Mouse (Mus musculus) midbrain, embryonic 10.5 days (tissue): Measurements from ENCODE around the gene Grap. TPM values are rescaled to one million over a fixed set of nuclear protein-coding genes. Genes with fewer than 3 reads are reported as not detected.

ENCODE experiments used
- DNase-seq: peaks from one replicate; pipeline ENCODE4 v3.0.0-alpha.2; 2017; ENCODE audit warnings: low spot score
- H3K27ac ChIP-seq: fragments of 300-500 bp; sonication (generic); replicated peaks from 2 replicates; pipeline ENCODE4 v1.5.1; 2016; ENCODE audit warnings: mild to moderate bottlenecking
- H3K27me3 ChIP-seq: fragments of 300-500 bp; sonication (generic); 2 replicates; pipeline ENCODE4 v1.6.1; 2016; ENCODE audit warnings: low read depth, mild to moderate bottlenecking; ENCODE audit not compliant: poor library complexity, severe bottlenecking
- H3K36me3 ChIP-seq: fragments of 300-500 bp; sonication (generic); 2 replicates; pipeline ENCODE4 v1.6.1; 2016; ENCODE audit warnings: mild to moderate bottlenecking, moderate library complexity
- H3K4me1 ChIP-seq: fragments of 300-500 bp; sonication (generic); 2 replicates; pipeline ENCODE4 v1.6.1; 2016
- H3K4me3 ChIP-seq: fragments of 300-500 bp; sonication (generic); 2 replicates; pipeline ENCODE4 v1.5.1; 2016; ENCODE audit warnings: mild to moderate bottlenecking, moderate library complexity
- H3K9me3 ChIP-seq: fragments of 300-500 bp; sonication (generic); replicated peaks from 2 replicates; pipeline ENCODE4 v1.6.1; 2016; ENCODE audit warnings: mild to moderate bottlenecking
- WGBS: fragments of 180-500 bp; shearing (Covaris S2); methylation state at CpG from one replicate; pipeline ENCODE4 v1.1.7; 2016; 5-methylcytosine and 5-hydroxymethylcytosine counted together
- polyA plus RNA-seq: library from polyadenylated mRNA; unstranded; fragments of >200 nt; fragmentation: Nextera tagmentation; extraction: Ambion mirVana; gene quantifications from 2 replicates; pipeline ENCODE4 v1.2.1, GENCODE M21; 2016

Grap gene
- polyA plus RNA-seq, 1 experiment from 2014 or later = 8.2 TPM

DNA sequence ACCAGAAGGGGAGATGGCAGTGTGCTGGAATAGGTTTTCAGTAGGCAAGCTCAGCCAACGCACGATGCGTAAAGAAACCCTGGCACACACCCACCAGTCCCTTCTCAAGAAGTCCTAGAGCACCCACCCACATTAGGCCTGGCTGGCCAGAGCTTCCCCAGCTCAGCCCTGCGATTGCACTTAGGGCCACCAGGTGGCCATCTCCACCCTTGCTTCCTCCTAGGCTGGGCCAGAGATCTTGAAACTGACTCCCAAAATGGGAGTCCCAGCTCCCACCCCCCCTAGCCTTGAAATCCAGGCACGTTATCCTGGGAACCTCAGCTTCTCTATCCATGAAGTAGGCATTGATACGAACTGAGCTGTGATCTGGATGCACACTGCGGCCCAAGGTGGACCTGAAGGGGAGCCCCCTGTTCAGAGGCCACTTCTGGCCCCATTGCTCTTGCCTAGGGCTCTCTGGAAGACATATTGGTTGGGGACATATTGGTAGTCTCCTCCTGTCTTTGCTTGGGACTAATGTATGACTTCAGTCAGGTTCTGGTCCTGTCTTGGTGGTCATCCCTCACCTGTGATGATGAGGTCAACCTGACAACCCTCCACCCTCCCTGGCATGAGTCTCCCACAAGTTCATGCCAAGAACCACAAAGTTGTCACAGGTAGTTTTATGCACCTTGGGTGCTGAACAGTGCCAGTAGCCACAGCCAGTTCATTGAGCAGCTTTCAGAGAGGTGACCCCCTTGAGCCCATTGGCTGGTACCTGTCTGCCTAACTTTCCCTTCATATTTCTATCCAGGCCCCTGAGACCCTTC, 13.1 kb downstream of the Grap start:
- 49% methylated on average over 7 of the region's 7 CpGs for WGBS
- DNase-seq = no peak
- Histone ChIP-seq H3K36me3 (no peaks in the 10 kb centered on the region), H3K4me1 (no peaks in the 10 kb centered on the region), H3K9me3 (no peaks in the 10 kb centered on the region), H3K27me3 (no peaks in the 10 kb centered on the region), H3K27ac (no peak overlapping the region), H3K4me3 (no peak overlapping the region)

DNA sequence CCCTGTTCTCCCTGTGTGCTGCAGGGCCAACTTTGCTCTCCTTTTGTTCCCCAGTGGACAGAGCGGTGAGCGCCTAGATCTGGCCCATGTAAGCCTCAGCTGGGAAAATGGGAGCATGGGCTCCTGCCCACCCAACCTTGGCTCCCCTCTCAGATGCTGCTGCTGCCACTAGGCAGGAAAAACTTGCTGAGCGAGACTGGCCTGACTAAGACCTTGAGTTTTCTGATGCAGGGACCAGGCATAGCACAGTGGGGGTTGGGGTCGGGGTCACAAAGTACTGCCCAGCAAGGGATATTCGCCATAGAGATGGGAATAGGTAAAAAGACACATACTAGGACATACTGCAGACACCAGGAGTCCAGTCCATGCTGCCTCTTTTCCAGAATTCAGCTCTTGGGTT, 14.2 kb downstream of the Grap start:
- H3K36me3 ChIP-seq = no peaks in the 10 kb centered on the region
- no peaks in the 10 kb centered on the region for H3K9me3 ChIP-seq
- no peak for DNase-seq
- 87% methylated on average over 5 of the region's 5 CpGs for WGBS
- H3K4me1 ChIP-seq = peaks cover 3% of the 10 kb centered on the region; the same call in 1 of the 2 replicates
- H3K4me3 ChIP-seq = no peak overlapping the region
- no peak overlapping the region; the same call in 1 of the 2 replicates for H3K27ac ChIP-seq
- 0 out of 2 replicates have a peak, but pooled peaks cover 2% of the 10 kb centered on the region for H3K27me3 ChIP-seq

DNA sequence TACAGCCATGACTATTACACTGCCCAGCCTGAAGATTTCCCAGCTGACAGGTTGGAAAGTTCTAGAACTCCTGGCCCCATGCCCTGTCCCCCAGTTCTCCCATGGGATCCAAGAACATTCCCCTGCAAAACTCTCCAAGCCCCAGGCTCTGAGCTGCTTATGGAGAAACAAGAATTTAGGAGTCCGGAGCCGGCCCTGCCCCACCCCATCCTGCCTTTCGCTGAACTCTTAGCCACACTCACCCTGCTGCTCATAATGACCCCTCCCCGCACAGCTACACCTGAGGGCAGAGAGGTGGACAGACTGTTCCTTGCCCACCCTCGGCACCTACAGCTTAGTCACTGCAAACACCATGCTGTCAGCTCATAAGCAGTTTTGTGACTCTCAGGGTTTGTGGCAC, 14.7 kb downstream of the Grap start:
- no peaks in the 10 kb centered on the region for H3K36me3 ChIP-seq
- H3K4me1 ChIP-seq = peaks cover 3% of the 10 kb centered on the region; the same call in 1 of the 2 replicates
- no peak for DNase-seq
- 89% methylated on average over 5 of the region's 5 CpGs for WGBS
- H3K27ac ChIP-seq = no peak overlapping the region
- no peak overlapping the region for H3K4me3 ChIP-seq
- no peaks in the 10 kb centered on the region for H3K9me3 ChIP-seq
- 0 out of 2 replicates have a peak, but pooled peaks cover 4% of the 10 kb centered on the region for H3K27me3 ChIP-seq

DNA sequence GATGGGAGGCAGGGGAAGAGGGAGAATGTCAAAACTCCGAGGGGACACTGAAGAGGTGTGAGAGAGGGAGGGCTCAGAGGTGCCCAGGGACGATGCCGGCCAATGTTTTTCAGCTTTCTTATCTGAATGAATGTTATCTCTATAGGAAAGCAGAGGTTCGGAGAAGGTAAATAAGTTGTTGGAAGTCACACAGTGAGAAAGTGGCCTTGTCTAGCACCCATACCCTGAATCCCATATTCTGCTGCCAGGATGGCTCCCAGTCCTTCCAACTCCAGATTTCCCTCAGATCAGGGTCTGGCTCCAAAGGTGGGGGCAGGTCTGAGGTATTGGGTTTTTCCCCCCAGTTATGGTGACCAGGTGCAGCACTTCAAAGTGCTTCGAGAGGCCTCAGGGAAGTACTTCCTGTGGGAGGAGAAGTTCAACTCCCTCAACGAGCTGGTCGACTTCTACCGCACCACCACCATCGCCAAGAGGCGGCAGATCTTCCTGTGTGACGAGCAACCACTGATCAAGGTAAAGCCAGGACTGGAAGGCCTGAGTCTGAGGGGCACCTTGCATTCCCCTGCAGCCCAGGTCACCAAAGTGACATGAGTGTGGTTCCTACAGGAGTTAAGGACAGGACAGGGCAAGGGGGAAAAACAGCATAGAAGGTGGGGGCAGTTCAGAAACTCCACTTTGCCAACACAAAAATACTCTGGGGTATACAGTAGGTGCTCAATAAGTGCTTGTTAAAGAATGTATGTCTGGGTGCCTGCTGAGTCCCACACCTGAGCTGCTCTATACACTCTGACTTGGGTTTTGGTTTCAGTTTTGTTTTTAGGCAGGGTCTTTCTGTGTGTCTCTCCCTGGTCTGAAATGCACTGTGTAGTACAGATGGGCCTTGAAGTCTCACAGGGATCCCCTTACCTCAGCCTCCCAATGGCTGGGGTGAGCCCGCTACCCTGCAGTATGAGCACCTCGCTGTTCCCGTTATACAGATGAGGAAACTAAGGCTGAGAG, 16.7 kb downstream of the Grap start:
- WGBS = 86% methylated on average over 14 of the region's 14 CpGs
- H3K27me3 ChIP-seq = peaks cover 20% of the 10 kb centered on the region

DNA sequence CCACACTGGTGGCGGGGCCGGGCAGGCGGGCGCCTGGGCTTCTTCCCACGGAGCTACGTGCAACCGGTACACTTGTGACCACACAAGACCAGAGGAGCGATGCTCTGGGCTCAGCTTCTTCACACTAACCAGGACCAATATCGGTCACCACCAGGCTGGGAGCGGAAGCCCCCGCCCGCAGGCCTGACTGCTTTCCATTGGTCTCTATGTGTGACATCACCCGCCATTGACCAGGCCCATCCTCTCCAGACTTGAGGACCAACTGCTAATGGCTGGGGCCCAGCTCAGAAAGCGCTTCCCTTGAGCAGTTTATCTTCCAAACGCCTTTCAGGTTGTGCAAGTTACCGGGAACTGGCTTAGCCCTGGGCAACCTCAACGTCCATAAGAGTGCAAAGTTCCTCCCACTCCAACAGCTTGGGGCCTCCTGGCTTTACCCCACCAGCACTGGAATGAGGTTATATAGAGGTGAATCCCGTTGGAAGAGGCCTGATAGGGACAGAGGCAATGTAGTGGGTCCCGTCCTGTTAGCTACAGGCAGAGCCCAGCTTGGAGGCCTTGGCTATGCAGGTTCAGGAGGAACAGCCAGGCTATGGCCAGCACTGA, 18.8 kb downstream of the Grap start:
- no peaks in the 10 kb centered on the region for H3K9me3 ChIP-seq
- H3K4me1 ChIP-seq = peaks cover 27% of the 10 kb centered on the region
- no peak overlapping the region for H3K4me3 ChIP-seq
- H3K27me3 ChIP-seq = peaks cover 26% of the 10 kb centered on the region
- 67% methylated on average over 19 of the region's 19 CpGs for WGBS
- no peak overlapping the region for H3K27ac ChIP-seq
- DNase-seq = no peak
- no peaks in the 10 kb centered on the region for H3K36me3 ChIP-seq

More for the DNA sequence above, 16.7 kb downstream of the Grap start:
- Histone ChIP-seq H3K36me3 (no peaks in the 10 kb centered on the region), H3K27ac (no peak overlapping the region), H3K9me3 (no peaks in the 10 kb centered on the region), H3K4me1 (peaks cover 17% of the 10 kb centered on the region), H3K4me3 (no peak overlapping the region)
- DNase-seq = no peak

DNA sequence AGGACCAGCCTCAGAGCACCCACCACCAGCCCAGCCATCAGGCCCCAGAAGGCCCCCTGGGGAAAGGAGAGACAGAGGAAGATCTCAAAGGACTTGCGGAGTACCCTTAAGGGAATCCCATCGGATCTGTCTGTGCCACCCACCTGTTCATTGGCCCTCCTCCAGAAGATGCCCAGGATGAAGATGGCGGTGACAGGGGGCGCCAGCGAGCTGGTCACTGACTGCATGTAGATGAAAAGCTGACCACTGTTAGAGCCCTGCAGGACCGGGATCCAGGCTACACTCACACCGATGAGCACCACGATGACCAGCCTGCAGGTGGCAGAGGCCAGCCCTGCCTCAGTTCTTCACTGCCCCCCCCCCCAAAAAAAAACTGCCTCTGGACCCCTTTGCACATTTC, 20.6 kb downstream of the Grap start:
- peak overlapping the region; percentile 64; the same call in 1 of the 2 replicates for H3K27ac ChIP-seq
- WGBS = 37% methylated on average over 8 of the region's 8 CpGs

DNA sequence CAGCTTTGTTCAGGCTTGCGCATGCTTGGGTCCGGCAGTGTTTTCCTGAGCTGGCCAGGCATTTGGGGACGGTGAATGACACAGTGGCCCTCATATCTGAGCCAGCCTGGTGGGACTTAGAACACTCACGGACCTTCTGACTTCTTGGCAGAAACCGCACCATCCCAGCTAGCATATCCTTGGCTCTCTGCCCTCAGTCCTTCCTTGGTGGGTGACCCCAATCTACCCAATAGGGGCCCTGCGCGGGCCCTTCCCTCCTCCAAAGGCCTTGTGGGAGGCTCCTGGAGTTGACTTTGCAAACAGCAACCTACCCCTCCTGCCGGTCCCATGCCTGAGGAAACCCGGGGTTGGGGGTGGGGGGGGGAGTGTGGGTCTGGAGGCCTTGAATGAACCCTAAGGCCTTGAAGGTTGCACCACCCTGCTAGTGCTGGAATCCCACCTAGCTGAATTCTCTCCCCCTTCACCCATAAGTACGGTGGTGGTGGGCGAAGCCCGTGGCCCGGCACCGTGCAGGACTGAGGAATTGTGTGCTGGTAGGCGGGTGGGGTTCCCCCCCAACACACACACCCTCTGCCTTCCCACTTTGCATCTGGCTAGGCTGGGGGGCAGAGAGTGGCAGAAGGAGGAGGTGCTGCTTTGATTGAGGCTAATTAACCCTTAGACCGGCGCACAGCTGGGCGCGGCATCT, 21.2 kb downstream of the Grap start:
- 31% methylated on average over 19 of the region's 19 CpGs for WGBS
- Histone ChIP-seq H3K27me3 (peaks cover 30% of the 10 kb centered on the region), H3K9me3 (no peaks in the 10 kb centered on the region), H3K4me3 (peak overlapping the region; percentile 29; the same call in 1 of the 2 replicates), H3K27ac (peak overlapping the region; percentile 64), H3K36me3 (no peaks in the 10 kb centered on the region), H3K4me1 (peaks cover 27% of the 10 kb centered on the region)
- DNase-seq = no peak

More for the DNA sequence above, 20.6 kb downstream of the Grap start:
- DNase-seq = peak; percentile 43
- H3K4me3 ChIP-seq = no peak overlapping the region
- H3K4me1 ChIP-seq = peaks cover 27% of the 10 kb centered on the region
- H3K9me3 ChIP-seq = no peaks in the 10 kb centered on the region
- no peaks in the 10 kb centered on the region for H3K36me3 ChIP-seq
- peaks cover 29% of the 10 kb centered on the region for H3K27me3 ChIP-seq

DNA sequence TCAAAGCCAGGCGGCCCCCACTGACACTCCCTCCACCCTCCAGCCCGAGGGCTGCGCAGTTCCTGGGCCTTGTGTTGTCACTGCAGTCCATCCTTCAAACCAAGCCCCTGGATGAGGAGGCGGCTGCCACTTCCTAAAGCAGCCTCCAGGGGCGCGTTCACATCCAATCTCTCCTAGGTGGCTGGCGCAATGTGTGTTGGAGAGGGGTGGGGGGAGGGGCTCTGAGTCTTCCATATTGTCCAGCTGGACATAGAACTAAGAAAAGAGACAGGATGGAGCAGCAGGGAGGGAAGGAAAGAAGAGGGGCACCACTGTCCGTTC, 21.7 kb downstream of the Grap start:
- Histone ChIP-seq H3K9me3 (no peaks in the 10 kb centered on the region), H3K27me3 (peaks cover 30% of the 10 kb centered on the region), H3K4me3 (peak overlapping the region; percentile 29; the same call in 1 of the 2 replicates), H3K27ac (peak overlapping the region; percentile 64), H3K36me3 (no peaks in the 10 kb centered on the region), H3K4me1 (peaks cover 27% of the 10 kb centered on the region)
- DNase-seq = peak; percentile 83
- WGBS = 1% methylated on average over 8 of the region's 8 CpGs

DNA sequence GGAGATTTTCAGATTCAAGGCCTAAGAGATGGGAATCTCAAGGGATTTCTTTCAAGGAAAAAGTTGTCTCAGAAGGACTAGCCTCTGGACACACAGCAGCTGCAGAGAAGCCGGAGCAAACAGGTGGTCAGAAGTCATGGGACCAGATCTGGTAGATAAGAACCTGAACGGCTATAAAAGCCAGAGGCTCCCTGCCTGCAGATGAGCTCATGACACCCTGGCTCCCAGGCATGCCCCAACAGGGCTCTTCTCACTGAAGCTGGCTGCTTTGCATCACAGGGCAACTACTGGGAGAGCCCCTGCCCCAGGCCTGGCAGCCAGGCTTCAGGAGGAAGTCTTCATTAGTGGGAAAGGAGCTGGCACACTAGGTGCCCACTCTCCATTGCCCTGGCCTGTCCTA, 22.3 kb downstream of the Grap start:
- Histone ChIP-seq H3K9me3 (no peaks in the 10 kb centered on the region), H3K4me1 (peaks cover 27% of the 10 kb centered on the region), H3K4me3 (no peak overlapping the region), H3K27ac (peak overlapping the region; percentile 64), H3K36me3 (no peaks in the 10 kb centered on the region), H3K27me3 (peaks cover 30% of the 10 kb centered on the region)
- no peak for DNase-seq
- 70% methylated on average over 2 of the region's 2 CpGs for WGBS

DNA sequence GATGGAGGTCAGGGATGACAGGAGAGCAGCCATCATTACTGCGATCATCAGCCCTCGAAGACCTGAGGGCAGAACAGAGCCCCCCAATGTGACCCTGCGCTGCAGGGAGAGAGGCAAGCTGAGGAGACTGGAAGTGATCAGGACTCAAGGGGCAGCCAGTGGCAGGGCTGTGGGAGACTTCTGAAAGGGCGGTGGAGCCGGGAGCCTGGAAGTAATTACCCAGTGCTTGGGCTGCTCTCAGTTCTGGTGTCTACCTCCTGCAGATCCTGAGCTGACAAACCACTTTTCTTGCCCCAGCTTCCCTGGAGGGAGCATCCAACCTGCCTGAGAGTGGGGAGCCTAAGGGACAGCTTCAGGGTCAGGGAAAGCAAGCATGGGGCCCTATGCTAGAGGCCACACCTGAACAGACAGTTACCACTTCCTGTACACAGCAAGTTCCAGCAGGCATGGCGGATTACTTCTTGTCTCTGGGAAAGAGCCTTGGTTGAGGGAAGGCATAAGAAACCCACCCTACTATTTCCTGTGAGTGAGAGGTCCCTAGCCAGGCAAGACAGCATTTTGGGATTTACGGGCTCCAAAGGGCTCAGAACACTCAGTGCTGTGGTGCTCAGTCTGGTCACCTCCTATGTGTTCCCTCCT, 23.3 kb downstream of the Grap start:
- WGBS = 74% methylated on average over 7 of the region's 7 CpGs
- no peaks in the 10 kb centered on the region for H3K36me3 ChIP-seq
- H3K27me3 ChIP-seq = peaks cover 30% of the 10 kb centered on the region
- no peaks in the 10 kb centered on the region for H3K9me3 ChIP-seq
- H3K4me3 ChIP-seq = no peak overlapping the region
- H3K27ac ChIP-seq = no peak overlapping the region
- DNase-seq = no peak
- H3K4me1 ChIP-seq = peaks cover 27% of the 10 kb centered on the region

DNA sequence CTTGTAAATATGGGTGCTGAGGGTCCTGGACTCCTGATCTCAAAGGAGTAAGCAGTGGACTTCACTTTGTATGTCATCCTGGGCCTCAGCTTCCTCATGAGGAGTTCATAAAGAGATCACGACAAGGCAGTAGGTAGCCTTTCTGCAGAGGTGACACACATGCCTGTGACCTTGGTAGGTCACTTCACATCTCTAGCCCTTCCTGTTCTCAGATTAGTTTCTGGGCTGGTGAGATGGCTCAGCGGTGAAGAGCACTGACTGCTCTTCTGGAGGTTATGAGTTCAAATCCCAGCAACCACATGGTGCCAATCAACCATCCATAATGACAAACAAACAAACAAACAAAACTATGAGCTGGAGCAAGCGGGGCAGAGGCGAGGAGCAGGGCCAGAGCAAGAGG, 24.6 kb downstream of the Grap start:
- Histone ChIP-seq H3K4me1 (peaks cover 29% of the 10 kb centered on the region), H3K4me3 (no peak overlapping the region), H3K27me3 (peaks cover 30% of the 10 kb centered on the region), H3K27ac (no peak overlapping the region), H3K36me3 (no peaks in the 10 kb centered on the region), H3K9me3 (no peaks in the 10 kb centered on the region)
- DNase-seq = no peak
- 85% methylated on average over 4 of the region's 4 CpGs for WGBS
